Mouse (Mus musculus) spleen, adult 2 months (tissue): ENCODE results near the gene Mslnl. TPM values are rescaled to one million over a fixed set of nuclear protein-coding genes. Genes with fewer than 3 reads are reported as not detected.

Experiments used
- DNase-seq, 2 experiments: peaks; one replicate each; pipeline versions ENCODE4 v3.0.0 to v3.0.0-alpha.2; 2012 to 2021; ENCODE audit warnings: low spot score in 2 of 2, low read depth in 1 of 2
- H3K27ac ChIP-seq: fragments of 200-500 bp; 2 replicates; pipeline ENCODE4 v1.5.1; 2012; ENCODE audit warnings: low read length, inconsistent platforms; ENCODE audit not compliant: insufficient read depth
- H3K27me3 ChIP-seq: fragments of 200-500 bp; 2 replicates; pipeline ENCODE4 v1.6.1; 2012; ENCODE audit warnings: mild to moderate bottlenecking, moderate library complexity, low read length, inconsistent platforms; ENCODE audit not compliant: control insufficient read depth, insufficient read depth
- H3K36me3 ChIP-seq: fragments of 200-500 bp; 2 replicates; pipeline ENCODE4 v1.6.1; 2012; ENCODE audit warnings: mild to moderate bottlenecking, low read length, inconsistent platforms; ENCODE audit not compliant: control insufficient read depth, insufficient read depth
- H3K4me1 ChIP-seq: fragments of 200-500 bp; 2 replicates; pipeline ENCODE4 v1.6.1; 2011; ENCODE audit warnings: inconsistent platforms; ENCODE audit not compliant: control insufficient read depth, insufficient read depth, insufficient read length
- H3K4me3 ChIP-seq: fragments of 200-500 bp; 2 replicates; pipeline ENCODE4 v1.5.1; 2011; ENCODE audit warnings: mild to moderate bottlenecking, inconsistent platforms; ENCODE audit not compliant: insufficient read depth, insufficient read length; ENCODE audit errors: extremely low read depth
- CTCF ChIP-seq: fragments of 200-500 bp; IDR thresholded peaks from 2 replicates; pipeline ENCODE4 v1.5.1; 2011; ENCODE audit warnings: mild to moderate bottlenecking, inconsistent platforms; ENCODE audit not compliant: insufficient read depth, insufficient read length, insufficient replicate concordance; ENCODE audit errors: extremely low read depth
- POLR2A ChIP-seq: fragments of 200-500 bp; IDR thresholded peaks from 2 replicates; pipeline ENCODE4 v1.6.1; 2011; ENCODE audit warnings: low read depth, low read length, inconsistent platforms
- WGBS: fragments of 180-500 bp; shearing (Covaris S2); methylation state at CpG from one replicate; pipeline ENCODE4 v1.1.7; 2018; 5-methylcytosine and 5-hydroxymethylcytosine counted together
- polyA plus RNA-seq: library from polyadenylated mRNA; depleted of rRNA; stranded (reverse); fragments of >200 nt; gene quantifications from 2 replicates; pipeline ENCODE4 v1.2.3, GENCODE M21; 2012

Mslnl gene
- polyA plus RNA-seq, 1 experiment, result 0.09 TPM

DNA sequence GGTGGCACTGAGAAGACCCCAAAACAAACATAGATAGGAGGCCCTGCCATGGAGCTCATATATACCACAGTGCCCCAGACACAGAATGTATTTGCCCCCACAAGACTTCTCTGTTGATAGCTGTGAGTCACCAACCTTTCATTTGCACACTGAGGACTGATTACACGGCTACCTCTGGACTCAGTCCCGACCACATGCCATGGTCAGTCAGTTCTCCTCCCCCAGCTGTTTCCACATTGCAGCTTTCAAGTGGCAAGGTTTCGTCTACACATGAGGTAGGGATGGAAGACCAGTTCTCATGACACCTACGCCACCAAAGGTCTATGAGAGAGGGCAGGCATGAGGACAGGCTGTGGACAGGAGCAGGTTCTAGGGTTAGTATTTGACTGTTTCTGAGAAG, 24.7 kb upstream of the Mslnl start:
- no peak for DNase-seq
- H3K4me1 ChIP-seq, result no peaks in the 10 kb centered on the region
- 68% methylated on average over 4 of the region's 4 CpGs for WGBS
- H3K36me3 ChIP-seq, result no peaks in the 10 kb centered on the region
- no peak overlapping the region for H3K27ac ChIP-seq
- no peaks in the 10 kb centered on the region for H3K27me3 ChIP-seq
- H3K4me3 ChIP-seq, result no peak overlapping the region
- no peak for TF ChIP-seq POLR2A
- TF ChIP-seq CTCF, result no peak

DNA sequence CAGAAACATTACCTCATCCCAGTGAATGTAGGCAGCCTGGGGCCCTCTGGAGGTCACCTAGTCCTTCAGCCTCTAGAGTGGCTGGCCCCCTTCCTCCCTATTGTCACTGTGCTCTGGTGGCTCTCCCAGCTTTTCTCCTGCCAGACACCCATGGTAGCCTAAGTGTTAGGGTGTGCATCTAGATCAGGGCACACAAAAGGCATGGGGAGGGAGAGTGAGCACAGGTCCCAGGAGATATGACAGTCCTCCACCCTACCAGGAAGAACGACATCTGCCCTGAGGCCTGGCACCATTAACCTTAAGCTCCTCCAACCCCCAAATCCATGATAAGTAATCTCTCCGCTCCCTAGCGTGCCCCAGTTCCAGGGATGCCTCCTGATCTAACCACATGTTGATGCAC, 20.2 kb upstream of the Mslnl start:
- no peaks in the 10 kb centered on the region for H3K36me3 ChIP-seq
- TF ChIP-seq POLR2A, result no peak
- TF ChIP-seq CTCF, result no peak
- H3K4me1 ChIP-seq, result no peaks in the 10 kb centered on the region
- DNase-seq, result no peak
- H3K27ac ChIP-seq, result no peak overlapping the region
- WGBS, result 59% methylated on average over 3 of the region's 3 CpGs
- H3K27me3 ChIP-seq, result peaks cover 8% of the 10 kb centered on the region
- H3K4me3 ChIP-seq, result no peak overlapping the region

DNA sequence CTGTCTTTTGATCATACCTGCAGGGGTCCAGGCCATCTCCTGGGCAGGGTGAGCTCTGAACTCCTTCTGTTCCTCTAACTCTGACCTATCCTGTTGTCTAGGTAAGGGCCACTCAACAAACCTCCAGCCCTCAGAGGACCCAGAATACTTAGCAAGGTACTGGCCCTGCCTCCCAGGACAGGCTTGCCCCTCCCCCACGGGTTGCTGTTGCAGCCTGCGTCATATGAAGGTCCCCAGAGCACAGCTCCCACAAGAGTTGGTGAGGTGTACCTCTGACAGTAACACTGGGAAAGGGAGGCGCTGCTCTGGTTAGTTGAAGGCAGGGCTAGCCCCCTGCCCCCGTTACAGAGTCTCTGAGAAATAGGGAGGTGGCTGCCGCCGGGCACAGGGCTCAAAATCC, 19.7 kb upstream of the Mslnl start:
- TF ChIP-seq POLR2A (no peak), CTCF (no peak)
- H3K36me3 ChIP-seq, result no peaks in the 10 kb centered on the region
- 12% methylated on average over 6 of the region's 6 CpGs for WGBS
- DNase-seq, result no peak
- H3K4me3 ChIP-seq, result no peak overlapping the region
- H3K27me3 ChIP-seq, result peaks cover 8% of the 10 kb centered on the region
- no peaks in the 10 kb centered on the region for H3K4me1 ChIP-seq
- no peak overlapping the region for H3K27ac ChIP-seq

DNA sequence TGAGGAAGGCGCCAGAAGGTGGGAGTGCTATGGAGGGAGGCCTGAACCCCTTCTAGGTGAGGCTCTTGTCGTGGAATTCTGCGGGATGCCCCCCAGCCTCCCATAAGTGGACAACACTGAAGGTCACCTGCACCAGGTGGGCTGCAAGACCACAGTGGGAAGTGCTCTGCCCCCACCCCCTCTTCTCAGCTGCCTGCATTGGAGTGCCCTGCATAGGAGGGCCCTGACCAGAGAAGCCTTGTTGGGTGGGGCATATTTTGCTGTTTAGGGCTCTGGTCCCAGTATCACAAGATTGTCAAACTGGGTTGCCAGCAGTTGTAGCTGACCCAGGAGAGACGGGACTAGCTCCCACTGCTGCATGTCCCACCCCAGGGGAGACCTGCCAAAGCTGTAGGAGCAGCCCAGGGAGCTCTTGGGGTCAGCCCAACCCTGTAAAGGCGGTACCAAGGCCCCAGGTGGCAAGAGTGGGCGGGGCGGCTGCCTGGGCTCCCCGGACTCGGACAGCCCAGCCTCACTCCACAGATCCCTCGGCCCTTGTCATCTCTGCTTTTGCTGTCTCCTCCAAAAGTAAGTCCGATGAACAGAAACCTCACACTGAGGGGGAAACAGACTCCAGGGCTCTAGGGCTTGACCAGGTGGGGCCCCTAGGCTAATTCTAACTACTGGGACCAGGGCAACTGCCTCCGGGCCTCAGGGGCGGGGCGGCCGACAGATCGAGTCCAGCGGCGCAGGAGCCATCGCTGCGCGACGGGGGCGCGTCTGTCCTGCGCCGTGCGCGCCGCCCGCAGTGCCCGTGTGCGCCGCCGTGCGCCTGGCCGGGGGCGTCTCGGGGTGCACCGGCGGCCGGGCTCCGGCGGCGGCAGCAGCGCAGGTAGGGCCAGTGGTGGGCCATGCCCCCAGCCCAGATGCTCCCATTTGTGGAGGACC, 18.9 kb upstream of the Mslnl start, which contains the start of gene Gng13:
Gng13 (plus strand) TSS at position 461 of the 927 bp plus-strand sequence.
- TF ChIP-seq CTCF, result no peak
- TF ChIP-seq POLR2A, result no peak
- Histone ChIP-seq H3K27me3 (peaks cover 8% of the 10 kb centered on the region), H3K36me3 (no peaks in the 10 kb centered on the region), H3K4me1 (no peaks in the 10 kb centered on the region), H3K27ac (no peak within 1 kb of the TSS), H3K4me3 (no peak within 1 kb of the TSS)
- no peak for DNase-seq
- 2% methylated on average over 45 of the region's 45 CpGs for WGBS

DNA sequence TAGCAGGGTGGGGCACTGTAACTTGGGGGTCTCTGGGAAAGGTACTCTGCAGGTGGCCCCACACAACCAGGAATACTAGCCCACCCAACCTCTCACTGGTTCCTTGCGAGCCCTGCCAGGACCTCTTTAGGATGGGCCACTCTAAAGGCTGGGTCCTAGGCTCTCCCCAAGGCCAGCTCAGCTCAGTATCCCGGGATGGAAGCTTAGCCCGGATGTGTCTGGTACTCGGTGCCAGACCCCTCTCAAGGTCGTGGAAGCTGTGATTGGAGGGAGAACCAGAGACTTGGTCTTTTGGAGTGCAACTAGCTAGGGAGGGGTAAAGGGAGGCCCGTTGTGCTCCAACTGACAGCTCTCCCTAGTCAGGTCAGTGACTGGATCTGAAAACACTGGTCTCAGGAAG, 18.2 kb upstream of the Mslnl start:
- no peak for DNase-seq
- Histone ChIP-seq H3K27ac (no peak overlapping the region), H3K27me3 (peaks cover 8% of the 10 kb centered on the region), H3K4me3 (no peak overlapping the region), H3K4me1 (no peaks in the 10 kb centered on the region), H3K36me3 (no peaks in the 10 kb centered on the region)
- TF ChIP-seq POLR2A (no peak), CTCF (no peak)
- WGBS, result 23% methylated on average over 6 of the region's 6 CpGs

DNA sequence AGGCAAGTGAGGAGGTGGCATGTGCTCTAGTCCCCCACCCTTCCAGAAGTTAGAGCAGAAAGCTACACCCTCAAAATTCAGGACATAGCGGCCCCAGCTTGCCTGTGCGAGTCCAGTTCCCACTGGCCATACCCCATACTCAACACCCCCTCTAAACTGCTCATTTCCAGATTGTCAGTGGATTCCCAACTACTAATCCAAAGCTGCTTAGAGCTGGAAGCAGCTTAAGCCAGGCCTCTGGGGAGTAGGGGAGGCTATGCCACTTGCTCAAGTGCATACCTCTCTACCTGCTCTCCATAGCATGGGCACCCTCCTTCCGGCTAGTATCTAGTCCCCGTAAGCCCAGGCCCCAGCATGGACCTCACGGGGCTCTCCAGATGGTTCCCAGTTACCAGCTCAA, 14.4 kb upstream of the Mslnl start:
- WGBS, result 96% methylated on average over 5 of the region's 5 CpGs
- no peaks in the 10 kb centered on the region for H3K36me3 ChIP-seq

DNA sequence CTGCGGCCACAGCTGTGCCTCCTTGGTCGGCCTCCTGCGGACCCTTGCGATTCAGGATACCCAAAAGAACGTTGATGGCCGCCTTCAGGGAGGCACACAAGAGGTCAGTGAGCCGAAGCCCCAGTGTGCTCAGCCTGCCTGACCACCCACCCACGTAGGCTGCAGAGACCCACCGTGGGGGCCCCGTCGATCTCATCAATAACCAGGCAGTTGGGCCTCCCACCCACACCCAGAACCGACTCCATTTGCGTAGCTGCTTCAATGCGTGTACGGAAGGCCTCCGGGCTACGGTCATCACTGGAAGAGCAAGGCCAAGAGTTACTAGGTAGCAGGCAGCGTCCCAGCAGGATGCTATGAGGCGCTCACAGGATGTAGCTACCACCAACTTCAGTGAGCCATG, 12.4 kb upstream of the Mslnl start:
- TF ChIP-seq POLR2A (no peak), CTCF (no peak)
- Histone ChIP-seq H3K27me3 (no peaks in the 10 kb centered on the region), H3K27ac (no peak overlapping the region), H3K36me3 (no peaks in the 10 kb centered on the region), H3K4me1 (peaks cover 9% of the 10 kb centered on the region; the same call in 1 of the 2 replicates), H3K4me3 (no peak overlapping the region)
- 97% methylated on average over 19 of the region's 19 CpGs for WGBS
- DNase-seq, result no peak

More for the DNA sequence above, 14.4 kb upstream of the Mslnl start:
- Histone ChIP-seq H3K27ac (no peak overlapping the region), H3K27me3 (peaks cover 8% of the 10 kb centered on the region), H3K4me1 (no peaks in the 10 kb centered on the region), H3K4me3 (no peak overlapping the region)
- no peak for TF ChIP-seq POLR2A
- no peak for TF ChIP-seq CTCF
- DNase-seq, result no peak
